Mouse (Mus musculus) heart, postnatal 0 days (tissue): ENCODE measurements around the gene Tpgs1. TPM values are rescaled to one million over a fixed set of nuclear protein-coding genes. Genes with fewer than 3 reads are reported as not detected.

Source experiments
- ATAC-seq: fragments of 200-750 bp; cut with Nextera tagmentation; 2 replicates; pipeline ENCODE4 v1.8.0; 2017; ENCODE audit warnings: low read depth, moderate number of reproducible peaks, moderate library complexity; ENCODE audit not compliant: insufficient read depth
- DNase-seq: peaks from one replicate; pipeline ENCODE4 v3.0.0-alpha.2; 2016; ENCODE audit warnings: low spot score
- H3K27ac ChIP-seq: fragments of 300-500 bp; sonication (generic); 2 replicates; pipeline ENCODE4 v1.5.1; 2014; ENCODE audit warnings: low read depth, mild to moderate bottlenecking
- H3K27me3 ChIP-seq: fragments of 300-500 bp; sonication (generic); 2 replicates; pipeline ENCODE4 v1.6.1; 2014; ENCODE audit warnings: low read length, mixed read lengths; ENCODE audit not compliant: control insufficient read depth, insufficient read depth
- H3K36me3 ChIP-seq: fragments of 300-500 bp; sonication (generic); replicated peaks from 2 replicates; pipeline ENCODE4 v1.6.1; 2014; ENCODE audit warnings: low read length, mixed read lengths; ENCODE audit not compliant: control insufficient read depth, insufficient read depth
- H3K4me1 ChIP-seq: fragments of 300-500 bp; sonication (generic); 2 replicates; pipeline ENCODE4 v1.6.1; 2014; ENCODE audit warnings: antibody characterized with exemption; ENCODE audit not compliant: control insufficient read depth, insufficient read depth
- H3K4me2 ChIP-seq: fragments of 300-500 bp; sonication (generic); 2 replicates; pipeline ENCODE4 v1.6.1; 2014; ENCODE audit warnings: low read depth, mild to moderate bottlenecking, low read length, moderate library complexity
- H3K4me3 ChIP-seq: fragments of 300-500 bp; sonication (generic); 2 replicates; pipeline ENCODE4 v1.5.1; 2014; ENCODE audit warnings: low read depth, low read length
- H3K9ac ChIP-seq: fragments of 300-500 bp; sonication (generic); replicated peaks from 2 replicates; pipeline ENCODE4 v1.6.1; 2014; ENCODE audit warnings: low read depth, low read length, mixed read lengths
- H3K9me3 ChIP-seq: fragments of 300-500 bp; sonication (generic); replicated peaks from 2 replicates; pipeline ENCODE4 v1.6.1; 2016; ENCODE audit warnings: low read length; ENCODE audit not compliant: control insufficient read depth
- CTCF ChIP-seq: IDR thresholded peaks from 2 replicates; pipeline ENCODE4 v1.5.1; 2016; ENCODE audit warnings: antibody characterized with exemption, control low read depth, low read depth
- EP300 ChIP-seq: IDR thresholded peaks from 2 replicates; pipeline ENCODE4 v1.6.1; 2016; ENCODE audit warnings: antibody characterized with exemption, low read depth
- WGBS: fragments of 180-500 bp; shearing (Covaris S2); extraction: QIAGEN DNeasy Blood & Tissue Kit; methylation state at CpG from one replicate; pipeline ENCODE4 v1.1.7; 2014; 5-methylcytosine and 5-hydroxymethylcytosine counted together
- polyA plus RNA-seq: library from polyadenylated mRNA; unstranded; fragments of >200 nt; fragmentation: Nextera tagmentation; extraction: Ambion mirVana; gene quantifications from 2 replicates; pipeline ENCODE4 v1.2.1, GENCODE M21; 2015
- total RNA-seq: library from RNA; depleted of rRNA; stranded (reverse); fragments of >200 nt; gene quantifications from 2 replicates; pipeline ENCODE4 v1.2.3, GENCODE M21; 2014; ENCODE audit warnings: low replicate concordance

Gene Tpgs1
- total and polyA plus RNA-seq, 2 experiments from 2014 or later, result 19.7 to 43.6 TPM

DNA sequence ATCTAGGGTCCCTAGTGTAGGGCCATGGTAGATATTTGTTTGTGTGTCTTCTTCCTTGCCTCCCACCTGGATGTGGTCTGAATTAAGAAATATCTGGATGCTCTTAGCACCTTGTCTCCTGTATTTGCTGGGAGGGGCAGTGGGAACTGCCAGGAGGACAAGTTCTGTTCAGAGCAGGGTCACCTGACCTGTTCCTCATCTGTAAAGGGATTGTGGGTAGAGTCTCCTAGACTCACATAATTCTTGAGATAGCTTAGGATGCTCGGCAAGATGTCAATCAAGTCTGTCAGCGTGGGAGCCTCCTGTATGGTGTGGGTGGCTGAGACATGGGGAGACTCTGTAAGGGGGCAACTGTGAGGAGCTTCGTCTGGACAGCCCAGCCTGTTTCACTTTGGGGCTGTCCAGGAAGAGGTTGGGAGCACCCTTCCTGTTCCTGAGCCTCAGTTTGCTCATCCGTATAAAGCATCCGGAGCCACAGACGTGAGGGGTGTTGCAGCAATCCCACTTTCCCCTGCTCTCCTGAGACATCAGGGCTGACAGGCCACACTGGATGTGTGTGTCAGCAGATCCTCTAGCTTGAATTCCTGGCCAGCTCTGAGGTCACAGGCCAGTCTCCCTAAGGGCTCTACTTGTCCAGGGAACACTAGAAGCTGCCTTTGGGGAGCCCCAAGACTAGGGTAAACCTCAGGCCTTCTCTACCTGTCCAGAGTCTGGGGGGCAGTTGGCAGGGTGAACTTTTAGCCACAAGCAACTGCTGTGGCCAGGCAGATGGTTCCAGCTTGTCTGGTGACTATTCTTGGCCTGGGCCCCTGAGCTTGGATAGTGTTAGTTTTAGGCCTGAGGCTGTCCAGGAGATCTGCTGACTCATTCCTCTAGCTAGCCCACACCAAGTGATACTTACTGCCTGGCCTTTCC, 14.8 kb downstream of the Tpgs1 start:
- peak overlapping the region; percentile 90 for H3K4me3 ChIP-seq
- peaks cover 46% of the 10 kb centered on the region for H3K36me3 ChIP-seq
- WGBS, result 58% methylated on average over 6 of the region's 6 CpGs
- ATAC-seq (no peak), DNase-seq (no peak)
- H3K9me3 ChIP-seq, result no peaks in the 10 kb centered on the region
- TF ChIP-seq CTCF (no peak), EP300 (no peak)
- H3K4me2 ChIP-seq, result peak overlapping the region; percentile 88
- H3K27ac ChIP-seq, result peak overlapping the region; percentile 96
- no peaks in the 10 kb centered on the region for H3K27me3 ChIP-seq
- H3K9ac ChIP-seq, result peak overlapping the region; percentile 94
- peaks cover 30% of the 10 kb centered on the region for H3K4me1 ChIP-seq

DNA sequence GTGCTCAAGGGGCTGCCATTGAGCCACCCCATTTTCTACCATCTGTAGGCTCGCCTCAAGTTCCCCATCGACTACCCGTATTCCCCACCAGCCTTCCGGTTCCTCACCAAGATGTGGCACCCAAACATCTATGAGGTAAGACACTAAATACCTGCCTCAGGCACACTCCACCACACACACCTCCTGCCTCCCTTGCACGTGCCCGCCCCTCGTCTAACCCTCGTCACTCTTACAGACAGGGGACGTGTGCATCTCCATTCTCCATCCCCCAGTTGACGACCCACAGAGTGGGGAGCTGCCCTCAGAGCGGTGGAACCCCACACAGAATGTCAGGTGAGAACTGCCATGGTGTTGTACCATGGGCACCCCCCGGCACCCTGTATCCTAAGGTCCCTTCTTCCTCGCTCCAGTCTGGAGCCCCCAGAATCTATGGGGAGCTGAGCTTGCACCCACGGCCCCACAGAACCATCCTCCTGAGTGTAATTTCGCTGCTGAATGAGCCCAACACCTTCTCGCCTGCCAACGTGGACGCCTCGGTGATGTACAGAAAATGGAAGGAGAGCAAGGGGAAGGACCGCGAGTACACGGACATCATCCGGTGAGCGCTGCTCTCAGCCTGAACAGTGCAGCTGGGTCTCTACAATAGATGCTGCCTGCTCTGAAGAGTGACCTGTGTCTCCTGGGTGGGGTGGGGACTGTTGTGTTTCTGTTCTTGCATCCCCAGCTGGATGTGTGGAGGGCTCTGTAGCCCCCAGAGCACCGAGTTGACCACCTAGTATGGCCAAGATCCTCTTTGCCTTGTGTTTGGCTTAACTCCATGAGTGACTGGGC, 15.8 kb downstream of the Tpgs1 start:
- Histone ChIP-seq H3K27me3 (no peaks in the 10 kb centered on the region), H3K27ac (peak overlapping the region; percentile 96), H3K9ac (no peak overlapping the region), H3K4me1 (peaks cover 30% of the 10 kb centered on the region), H3K4me2 (no peak overlapping the region), H3K4me3 (no peak overlapping the region), H3K9me3 (no peaks in the 10 kb centered on the region), H3K36me3 (peaks cover 50% of the 10 kb centered on the region)
- TF ChIP-seq CTCF (no peak), EP300 (no peak)
- no peak for ATAC-seq
- 91% methylated on average over 25 of the region's 25 CpGs for WGBS
- DNase-seq, result no peak

DNA sequence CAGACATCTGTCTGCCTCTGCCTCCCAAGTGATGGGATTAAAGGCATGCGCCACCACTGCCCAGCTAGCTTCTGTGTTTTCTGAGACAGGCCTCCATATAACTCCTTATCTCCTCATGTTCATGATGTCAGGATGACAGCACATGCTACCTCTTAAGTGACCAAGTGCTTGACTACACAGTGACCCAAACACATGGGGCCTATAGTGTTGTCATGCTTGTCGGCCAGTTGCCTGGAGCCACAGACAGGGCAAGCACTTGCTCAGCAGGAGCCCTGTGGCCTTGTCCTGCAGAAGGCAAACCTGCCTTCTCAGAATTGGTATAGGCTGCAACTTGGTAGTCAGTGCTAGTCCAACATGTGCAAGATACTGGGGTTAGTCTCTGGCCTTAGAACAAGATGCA, 17.1 kb downstream of the Tpgs1 start:
- Histone ChIP-seq H3K4me1 (peaks cover 30% of the 10 kb centered on the region), H3K9me3 (no peaks in the 10 kb centered on the region), H3K27ac (peak overlapping the region; percentile 91), H3K36me3 (peaks cover 50% of the 10 kb centered on the region), H3K4me2 (no peak overlapping the region), H3K27me3 (no peaks in the 10 kb centered on the region), H3K9ac (no peak overlapping the region), H3K4me3 (no peak overlapping the region)
- no peak for ATAC-seq
- WGBS, result 47% methylated on average over 2 of the region's 2 CpGs
- TF ChIP-seq CTCF (no peak), EP300 (no peak)
- DNase-seq, result no peak

DNA sequence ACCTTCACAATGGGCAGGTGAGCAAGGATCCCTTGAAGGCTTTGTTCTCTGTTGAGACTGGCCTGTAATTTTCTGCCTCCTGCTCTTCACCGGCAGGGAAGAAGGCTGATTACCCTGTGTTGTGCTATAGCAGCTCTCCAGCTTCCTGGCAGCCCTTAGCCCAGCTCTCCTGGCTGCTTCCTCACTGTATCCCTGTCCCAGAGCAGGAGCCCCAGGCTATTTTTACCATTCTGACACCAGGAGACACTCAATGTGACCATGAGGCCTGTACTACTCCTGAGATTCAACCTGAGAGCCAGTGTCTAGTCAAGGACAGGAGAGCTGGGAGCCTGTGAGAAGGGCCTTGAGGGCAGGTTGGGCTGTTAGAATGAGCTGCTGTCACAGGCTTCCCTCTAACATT, 17.5 kb downstream of the Tpgs1 start:
- Histone ChIP-seq H3K9ac (no peak overlapping the region), H3K36me3 (peaks cover 50% of the 10 kb centered on the region), H3K9me3 (no peaks in the 10 kb centered on the region), H3K4me1 (peaks cover 30% of the 10 kb centered on the region), H3K27ac (peak overlapping the region; percentile 91), H3K27me3 (no peaks in the 10 kb centered on the region), H3K4me2 (no peak overlapping the region), H3K4me3 (no peak overlapping the region)
- ATAC-seq, result peak; percentile 9; the same call in 1 of the 2 replicates
- TF ChIP-seq CTCF (no peak), EP300 (0 out of 2 replicates have a peak, but pooled peaks have one; percentile 31)
- WGBS, result 33% methylated on average over 1 of the region's 1 CpGs
- peak; percentile 74 for DNase-seq

DNA sequence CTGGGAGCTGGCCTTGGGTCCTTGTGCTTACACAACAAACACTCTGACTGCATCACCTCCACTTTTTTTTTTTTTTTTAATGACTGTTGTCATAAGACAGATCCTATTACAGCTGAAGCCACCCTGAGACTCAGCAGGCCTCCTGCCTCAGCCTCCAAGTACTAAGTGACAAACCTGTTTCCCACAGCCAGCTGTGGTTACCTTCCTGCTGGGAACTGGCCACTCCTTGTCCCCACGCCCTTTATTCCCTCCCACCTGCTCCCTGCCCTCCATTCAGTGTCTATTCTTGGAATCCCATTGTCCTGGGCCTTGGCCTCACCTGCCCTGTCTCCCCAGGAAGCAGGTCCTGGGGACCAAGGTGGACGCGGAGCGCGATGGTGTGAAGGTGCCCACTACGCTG, 18.3 kb downstream of the Tpgs1 start:
- peaks cover 50% of the 10 kb centered on the region for H3K36me3 ChIP-seq

More for the DNA sequence above, 18.3 kb downstream of the Tpgs1 start:
- ATAC-seq (no peak), DNase-seq (no peak)
- no peak overlapping the region for H3K4me2 ChIP-seq
- WGBS, result 94% methylated on average over 6 of the region's 6 CpGs
- H3K4me1 ChIP-seq, result peaks cover 30% of the 10 kb centered on the region
- no peaks in the 10 kb centered on the region for H3K9me3 ChIP-seq
- no peak overlapping the region for H3K4me3 ChIP-seq
- no peaks in the 10 kb centered on the region for H3K27me3 ChIP-seq
- H3K27ac ChIP-seq, result peak overlapping the region; percentile 91
- TF ChIP-seq EP300 (no peak), CTCF (no peak)
- no peak overlapping the region for H3K9ac ChIP-seq
